Mouse (Mus musculus) megakaryocyte, embryonic 14.5 days (primary cell): ENCODE results near the gene Rapgef5.

ENCODE experiments used
- FLI1 ChIP-seq: IDR thresholded peaks from 2 replicates; pipeline ENCODE4 v1.6.1; 2012; ENCODE audit warnings: low read length, inconsistent platforms, mixed read lengths
- GATA1 ChIP-seq: IDR thresholded peaks from 3 replicates; pipeline ENCODE4 v1.6.1; 2012; ENCODE audit warnings: mixed read lengths, low read length, inconsistent platforms, borderline replicate concordance

DNA sequence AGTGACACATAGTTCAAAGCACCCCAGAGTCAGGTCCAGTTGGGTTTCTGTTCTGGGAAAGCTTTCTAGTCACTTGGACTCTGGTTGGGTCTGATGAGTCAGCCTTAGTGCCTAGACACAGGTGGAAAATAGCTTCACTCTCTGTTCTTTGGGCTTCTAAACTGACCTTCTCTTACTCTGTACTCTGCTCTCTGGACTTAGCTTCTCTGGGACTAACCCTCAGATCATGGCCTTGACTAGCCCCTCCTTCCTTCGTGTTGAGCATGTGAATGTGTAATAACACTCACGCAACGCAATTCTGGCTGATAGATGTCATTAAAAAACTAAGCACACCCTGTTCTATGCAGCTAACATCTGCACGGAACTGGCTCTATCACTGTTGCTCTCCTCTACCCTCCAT is 160.0 kb downstream of the Rapgef5 start:
- TF ChIP-seq GATA1: no peak
- no peak for TF ChIP-seq FLI1
